Mouse (Mus musculus): ENCODE data around the gene Atp6v0b. TPM values are rescaled to one million over a fixed set of nuclear protein-coding genes. Genes with fewer than 3 reads are reported as not detected.

The Atp6v0b gene
- polyA plus RNA-seq, 1 experiment, result 470 TPM

DNA sequence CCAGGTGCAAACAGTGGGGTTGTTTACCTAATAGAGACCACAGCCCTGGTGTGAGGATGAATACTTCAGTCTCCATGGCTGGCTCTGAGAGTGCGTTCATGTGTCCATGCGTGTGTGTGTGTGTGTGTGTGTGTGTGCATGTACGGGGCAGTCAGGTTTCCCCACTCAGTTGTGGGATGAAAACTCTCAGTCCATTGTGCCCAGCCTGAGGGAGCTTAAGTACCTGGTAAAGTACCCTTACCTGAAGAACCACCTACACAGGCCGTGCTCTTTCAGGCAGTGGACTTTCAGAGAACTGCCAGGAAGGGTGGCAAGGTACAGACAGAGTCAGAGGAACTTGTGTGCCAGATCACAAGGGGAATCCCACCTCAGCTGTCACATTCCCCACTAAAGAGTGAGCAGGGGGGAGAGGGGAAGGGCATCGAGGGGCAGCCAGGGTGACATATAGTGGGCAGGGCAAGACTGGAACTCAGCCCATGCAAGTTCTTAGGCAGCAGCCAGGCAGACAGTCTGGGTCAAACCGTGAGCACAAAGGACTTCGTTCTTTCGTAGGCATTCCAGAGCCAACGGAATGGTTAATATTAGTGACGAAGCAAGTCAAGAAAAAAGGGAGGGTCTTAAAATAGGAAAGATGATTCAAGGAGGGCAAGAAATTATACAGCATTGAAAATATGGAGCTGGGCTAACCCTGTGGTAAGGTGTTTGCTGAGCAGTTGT is 34.8 kb downstream of the Atp6v0b start:
- Histone ChIP-seq H3K27me3 (ENCODE audit: control insufficient read depth, insufficient read depth, insufficient read length) (no peaks in the 10 kb centered on the region), H3K36me3 (ENCODE audit: control insufficient read depth, insufficient read depth) (peaks cover 10% of the 10 kb centered on the region), H3K4me2 (ENCODE audit: low read depth) (no peak overlapping the region), H3K79me2 (ENCODE audit: control insufficient read depth, insufficient read depth) (no peaks in the 10 kb centered on the region), H3K4me3 (no peak overlapping the region), H3ac (ENCODE audit: control insufficient read depth, insufficient read length) (no peak overlapping the region)
- TF ChIP-seq MYOG (IDR thresholded peaks at IDR 0.05; ENCODE audit: control insufficient read depth in 1 of 3, insufficient read depth in 1 of 3, insufficient read length in 2 of 3, low read depth in 2 of 3), result no peak
- TF ChIP-seq SRF (IDR thresholded peaks at IDR 0.05; ENCODE audit: control insufficient read depth, insufficient read length, low read depth), result no peak
- TF ChIP-seq MAX (IDR thresholded peaks at IDR 0.05; ENCODE audit: low read depth), result no peak
- no peak for TF ChIP-seq CEBPB (IDR thresholded peaks at IDR 0.05; ENCODE audit: insufficient read depth, poor library complexity, severe bottlenecking)

- peaks cover 14% of the 10 kb centered on the region for H3K36me3 ChIP-seq (ENCODE audit: control insufficient read depth, insufficient read depth)
- H3ac ChIP-seq (ENCODE audit: control insufficient read depth, insufficient read length), result no peak overlapping the region
- no peak overlapping the region for H3K4me2 ChIP-seq (ENCODE audit: low read depth)
- no peak overlapping the region for H3K4me3 ChIP-seq
- H3K79me2 ChIP-seq (ENCODE audit: control insufficient read depth, insufficient read depth), result no peaks in the 10 kb centered on the region
- H3K27me3 ChIP-seq (ENCODE audit: control insufficient read depth, insufficient read depth, insufficient read length), result no peaks in the 10 kb centered on the region
- TF ChIP-seq CEBPB (IDR thresholded peaks at IDR 0.05; ENCODE audit: insufficient read depth, poor library complexity, severe bottlenecking) (no peak), REST (IDR thresholded peaks at IDR 0.05; ENCODE audit: insufficient read depth, insufficient read length) (no peak), MYOG (IDR thresholded peaks at IDR 0.05; ENCODE audit: control insufficient read depth in 1 of 3, insufficient read depth in 1 of 3, insufficient read length in 2 of 3, low read depth in 2 of 3) (no peak)
Observed at GRCm38 (mm10) chr4:117850871-117851270, 36.3 kb downstream of the Atp6v0b start.

DNA sequence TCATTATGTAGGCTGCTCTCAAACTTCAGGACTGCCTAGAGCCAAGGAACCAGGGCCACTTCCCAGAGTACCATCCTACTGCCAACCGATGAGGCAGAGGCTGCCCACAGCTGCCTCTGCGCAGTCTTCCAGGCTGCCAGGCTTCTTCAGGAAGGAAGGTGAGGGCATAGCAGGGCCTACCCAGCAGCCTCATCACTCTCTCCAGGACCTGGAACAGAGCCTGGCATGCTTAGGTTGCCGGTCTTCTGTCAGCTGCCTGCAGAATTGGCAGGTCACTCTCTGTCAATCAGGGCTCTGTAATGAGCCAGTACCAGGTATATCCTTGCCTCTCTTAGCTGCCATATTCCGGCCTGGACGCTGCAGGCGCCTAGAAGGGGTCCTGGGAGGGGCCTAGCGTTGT is 37.0 kb downstream of the Atp6v0b start:
- Histone ChIP-seq H3K4me3 (no peak overlapping the region), H3K79me2 (ENCODE audit: control insufficient read depth, insufficient read depth) (no peaks in the 10 kb centered on the region)
- TF ChIP-seq POLR2A (IDR thresholded peaks at IDR 0.05; ENCODE audit: insufficient read length, low read depth), result no peak
- no peak for TF ChIP-seq MYOD1 (IDR thresholded peaks at IDR 0.05; ENCODE audit: control insufficient read depth in 1 of 3, insufficient read length in 2 of 3, low read depth in 2 of 3)
- no peak for TF ChIP-seq POLR2AphosphoS2 (IDR thresholded peaks at IDR 0.05; ENCODE audit: insufficient read length, low read depth)
- no peak for TF ChIP-seq SRF (IDR thresholded peaks at IDR 0.05; ENCODE audit: control insufficient read depth, insufficient read length, low read depth)
- TF ChIP-seq TCF12 (IDR thresholded peaks at IDR 0.05; ENCODE audit: insufficient read depth, poor library complexity, severe bottlenecking), result no peak
- TF ChIP-seq REST (IDR thresholded peaks at IDR 0.05; ENCODE audit: insufficient read depth, insufficient read length), result no peak
- no peak for TF ChIP-seq CEBPB (IDR thresholded peaks at IDR 0.05; ENCODE audit: insufficient read depth, poor library complexity, severe bottlenecking)
- TF ChIP-seq MYOG (IDR thresholded peaks at IDR 0.05; ENCODE audit: control insufficient read depth in 1 of 3, insufficient read depth in 1 of 3, insufficient read length in 2 of 3, low read depth in 2 of 3), result no peak
- no peak for TF ChIP-seq E2F4 (IDR thresholded peaks at IDR 0.05; ENCODE audit: insufficient read depth)
- no peak for TF ChIP-seq MAX (IDR thresholded peaks at IDR 0.05; ENCODE audit: low read depth)
- no peak for TF ChIP-seq USF1 (IDR thresholded peaks at IDR 0.05; ENCODE audit: low read depth)
- TF ChIP-seq TCF3 (IDR thresholded peaks at IDR 0.05; ENCODE audit: insufficient read length, low read depth), result no peak

GRCm38 (mm10) chr4:117849506-117849905 is 37.6 kb downstream of the Atp6v0b start:
- Histone ChIP-seq H3K27me3 (ENCODE audit: control insufficient read depth, insufficient read depth, insufficient read length) (no peaks in the 10 kb centered on the region), H3K4me2 (ENCODE audit: low read depth) (no peak overlapping the region), H3ac (ENCODE audit: control insufficient read depth, insufficient read length) (no peak overlapping the region), H3K36me3 (ENCODE audit: control insufficient read depth, insufficient read depth) (peaks cover 26% of the 10 kb centered on the region), H3K4me3 (no peak overlapping the region), H3K79me2 (ENCODE audit: control insufficient read depth, insufficient read depth) (no peaks in the 10 kb centered on the region)
- TF ChIP-seq REST (IDR thresholded peaks at IDR 0.05; ENCODE audit: insufficient read depth, insufficient read length) (no peak), TCF3 (IDR thresholded peaks at IDR 0.05; ENCODE audit: insufficient read length, low read depth) (no peak), USF1 (IDR thresholded peaks at IDR 0.05; ENCODE audit: low read depth) (no peak), CEBPB (IDR thresholded peaks at IDR 0.05; ENCODE audit: insufficient read depth, poor library complexity, severe bottlenecking) (no peak), MYOG (IDR thresholded peaks at IDR 0.05; ENCODE audit: control insufficient read depth in 1 of 3, insufficient read depth in 1 of 3, insufficient read length in 2 of 3, low read depth in 2 of 3) (no peak), TCF12 (IDR thresholded peaks at IDR 0.05; ENCODE audit: insufficient read depth, poor library complexity, severe bottlenecking) (no peak), MYOD1 (IDR thresholded peaks at IDR 0.05; ENCODE audit: control insufficient read depth in 1 of 3, insufficient read length in 2 of 3, low read depth in 2 of 3) (no peak), E2F4 (IDR thresholded peaks at IDR 0.05; ENCODE audit: insufficient read depth) (no peak), POLR2AphosphoS2 (IDR thresholded peaks at IDR 0.05; ENCODE audit: insufficient read length, low read depth) (no peak), MAX (IDR thresholded peaks at IDR 0.05; ENCODE audit: low read depth) (no peak), SRF (IDR thresholded peaks at IDR 0.05; ENCODE audit: control insufficient read depth, insufficient read length, low read depth) (no peak), POLR2A (IDR thresholded peaks at IDR 0.05; ENCODE audit: insufficient read length, low read depth) (no peak)

More for the DNA sequence above, 37.0 kb downstream of the Atp6v0b start:
- no peaks in the 10 kb centered on the region for H3K27me3 ChIP-seq (ENCODE audit: control insufficient read depth, insufficient read depth, insufficient read length)
- no peak overlapping the region for H3ac ChIP-seq (ENCODE audit: control insufficient read depth, insufficient read length)
- peaks cover 20% of the 10 kb centered on the region for H3K36me3 ChIP-seq (ENCODE audit: control insufficient read depth, insufficient read depth)
- no peak overlapping the region for H3K4me2 ChIP-seq (ENCODE audit: low read depth)

- Histone ChIP-seq H3K79me2 (ENCODE audit: control insufficient read depth, insufficient read depth) (no peaks in the 10 kb centered on the region), H3K36me3 (ENCODE audit: control insufficient read depth, insufficient read depth) (peaks cover 31% of the 10 kb centered on the region), H3K4me2 (ENCODE audit: low read depth) (no peak overlapping the region), H3K27me3 (ENCODE audit: control insufficient read depth, insufficient read depth, insufficient read length) (no peaks in the 10 kb centered on the region), H3K4me3 (no peak overlapping the region), H3ac (ENCODE audit: control insufficient read depth, insufficient read length) (no peak overlapping the region)
- TF ChIP-seq MYOD1 (IDR thresholded peaks at IDR 0.05; ENCODE audit: control insufficient read depth in 1 of 3, insufficient read length in 2 of 3, low read depth in 2 of 3), result no peak
- no peak for TF ChIP-seq MYOG (IDR thresholded peaks at IDR 0.05; ENCODE audit: control insufficient read depth in 1 of 3, insufficient read depth in 1 of 3, insufficient read length in 2 of 3, low read depth in 2 of 3)
- TF ChIP-seq TCF3 (IDR thresholded peaks at IDR 0.05; ENCODE audit: insufficient read length, low read depth), result no peak
- TF ChIP-seq USF1 (IDR thresholded peaks at IDR 0.05; ENCODE audit: low read depth), result no peak
- TF ChIP-seq REST (IDR thresholded peaks at IDR 0.05; ENCODE audit: insufficient read depth, insufficient read length), result no peak
- TF ChIP-seq CEBPB (IDR thresholded peaks at IDR 0.05; ENCODE audit: insufficient read depth, poor library complexity, severe bottlenecking), result no peak
- no peak for TF ChIP-seq POLR2AphosphoS2 (IDR thresholded peaks at IDR 0.05; ENCODE audit: insufficient read length, low read depth)
- TF ChIP-seq SRF (IDR thresholded peaks at IDR 0.05; ENCODE audit: control insufficient read depth, insufficient read length, low read depth), result no peak
- no peak for TF ChIP-seq MAX (IDR thresholded peaks at IDR 0.05; ENCODE audit: low read depth)
- TF ChIP-seq TCF12 (IDR thresholded peaks at IDR 0.05; ENCODE audit: insufficient read depth, poor library complexity, severe bottlenecking), result no peak
- TF ChIP-seq POLR2A (IDR thresholded peaks at IDR 0.05; ENCODE audit: insufficient read length, low read depth), result no peak
- no peak for TF ChIP-seq E2F4 (IDR thresholded peaks at IDR 0.05; ENCODE audit: insufficient read depth)
Observed at GRCm38 (mm10) chr4:117849063-117849462, 38.1 kb downstream of the Atp6v0b start.
